14 mouse cellular contexts compared by ENCODE assay signal in genomic region chr2:106747342-106747741, GRCm38 (mm10). TPM values are rescaled to one million over a fixed set of nuclear protein-coding genes. Genes with fewer than 3 reads are reported as not detected.
A peak's percentile ranks its signal among the peaks of the same experiment; 100 is the strongest.
DNase-seq lines count a peak whose midpoint lies in the region; ATAC-seq and TF ChIP-seq lines count a peak whose summit lies in the region.
"Had no signal": no experiment of that assay in that cellular context is flagged by ENCODE, and none has a peak within 500 bp of the region (broad histone marks: within the 10 kb centered on the region; RNA-seq: fewer than 3 reads in every experiment).

No protein-coding gene starts in this region.

- H3K4me1 ChIP-seq in forebrain, embryonic 10.5 days = peaks cover 46% of the 10 kb centered on the region
- peaks cover 11% of the 10 kb centered on the region; the same call in 1 of the 2 replicates for H3K4me1 ChIP-seq in forebrain, embryonic 14.5 days (ENCODE audit: control insufficient read depth, insufficient read depth, low read length)
- no peaks in the 10 kb centered on the region for H3K4me1 ChIP-seq in kidney, postnatal 0 days (replicated peaks; ENCODE audit: insufficient read depth, low read length)
- H3K4me1 ChIP-seq in hindbrain, embryonic 16.5 days (ENCODE audit: control insufficient read depth, insufficient read depth, low read depth, low read length) = no peaks in the 10 kb centered on the region; the same call in none of the 2 replicates

- in situ Hi-C loops in Patski (cut with MboI; ENCODE audit: low pct_unique_long_range_greater_than_20kb) = no loop called here

- WGBS in forebrain, embryonic 10.5 days = 87% methylated on average over 4 of the region's 4 CpGs
- WGBS in forebrain, embryonic 14.5 days = 86% methylated on average over 4 of the region's 4 CpGs
- WGBS in kidney, postnatal 0 days = 44% methylated on average over 4 of the region's 4 CpGs
- 70% methylated on average over 4 of the region's 4 CpGs for WGBS in hindbrain, embryonic 16.5 days

- ATAC-seq in forebrain, embryonic 14.5 days = no peak
- ATAC-seq in kidney, postnatal 0 days (replicated peaks; ENCODE audit: low FRiP score, low read depth) = peak; percentile 77
- peak; percentile 62 for ATAC-seq in Patski
- 0 out of 2 replicates have a peak, but pooled peaks have one; percentile 24 for ATAC-seq in hindbrain, embryonic 16.5 days
- no peak for ATAC-seq in megakaryocyte progenitor cell, adult 5-6 weeks (replicated peaks; ENCODE audit: poor library complexity)

- CTCF ChIA-PET in Patski (lab: Charles Lee) = no interaction called here

- no peaks in the 10 kb centered on the region for H3K9me3 ChIP-seq in forebrain, embryonic 10.5 days
- H3K9me3 ChIP-seq in forebrain, embryonic 14.5 days (replicated peaks; ENCODE audit: control insufficient read depth, low read length) = no peaks in the 10 kb centered on the region
- H3K9me3 ChIP-seq in kidney, postnatal 0 days (replicated peaks; ENCODE audit: low read length) = no peaks in the 10 kb centered on the region
- no peaks in the 10 kb centered on the region for H3K9me3 ChIP-seq in hindbrain, embryonic 16.5 days (ENCODE audit: control insufficient read depth, low read length)

- peaks cover 19% of the 10 kb centered on the region for H3K27me3 ChIP-seq in forebrain, embryonic 10.5 days (ENCODE audit: poor library complexity, severe bottlenecking)
- no peaks in the 10 kb centered on the region for H3K27me3 ChIP-seq in forebrain, embryonic 14.5 days (replicated peaks; ENCODE audit: control insufficient read depth, insufficient read depth, low read length)
- H3K27me3 ChIP-seq in kidney, postnatal 0 days (ENCODE audit: insufficient read depth, low read length) = 0 out of 2 replicates have a peak, but pooled peaks cover 3% of the 10 kb centered on the region
- peaks cover 4% of the 10 kb centered on the region for H3K27me3 ChIP-seq in Patski
- no peaks in the 10 kb centered on the region for H3K27me3 ChIP-seq in hindbrain, embryonic 16.5 days (replicated peaks; ENCODE audit: control insufficient read depth, insufficient read depth, low read length)

- H3K36me3 ChIP-seq in forebrain, embryonic 10.5 days (replicated peaks) = peaks cover 10% of the 10 kb centered on the region
- H3K36me3 ChIP-seq in forebrain, embryonic 14.5 days (ENCODE audit: control insufficient read depth, insufficient read depth, low read length) = peaks cover 14% of the 10 kb centered on the region; the same call in 1 of the 2 replicates
- no peaks in the 10 kb centered on the region for H3K36me3 ChIP-seq in kidney, postnatal 0 days (ENCODE audit: insufficient read depth, low read length)
- H3K36me3 ChIP-seq in hindbrain, embryonic 16.5 days (ENCODE audit: control insufficient read depth, insufficient read depth, low read length) = no peaks in the 10 kb centered on the region

- H3K27ac ChIP-seq in forebrain, embryonic 10.5 days = 0 out of 2 replicates have a peak overlapping the region, but pooled peaks have one; percentile 11
- no peak overlapping the region for H3K27ac ChIP-seq in forebrain, embryonic 14.5 days (ENCODE audit: low read depth, low read length)
- H3K27ac ChIP-seq in kidney, postnatal 0 days = no peak overlapping the region
- H3K27ac ChIP-seq in hindbrain, embryonic 16.5 days (ENCODE audit: low read depth, low read length) = no peak overlapping the region
- H3K27ac ChIP-seq: left cerebral cortex, adult 2 months had no signal

- no peak overlapping the region for H3K4me3 ChIP-seq in forebrain, embryonic 10.5 days
- no peak overlapping the region for H3K4me3 ChIP-seq in forebrain, embryonic 14.5 days (ENCODE audit: low read depth, low read length)
- H3K4me3 ChIP-seq in kidney, postnatal 0 days (replicated peaks; ENCODE audit: low read depth, low read length) = no peak overlapping the region
- no peak overlapping the region for H3K4me3 ChIP-seq in hindbrain, embryonic 16.5 days (ENCODE audit: low read length)
- H3K4me3 ChIP-seq: left cerebral cortex, adult 2 months had no signal

- no peak for TF ChIP-seq CTCF in kidney, postnatal 0 days (IDR thresholded peaks at IDR 0.05; ENCODE audit: low read depth)
- no peak for TF ChIP-seq CTCF in Patski (IDR thresholded peaks at IDR 0.05)

- no peak overlapping the region for H3K9ac ChIP-seq in forebrain, embryonic 14.5 days (ENCODE audit: low read length)
- no peak overlapping the region for H3K9ac ChIP-seq in kidney, postnatal 0 days (ENCODE audit: low read depth, low read length)
- no peak overlapping the region for H3K9ac ChIP-seq in hindbrain, embryonic 16.5 days (ENCODE audit: low read depth, low read length)

- DNase-seq in forebrain, embryonic 10.5 days (ENCODE audit: extremely low spot score, low spot score) = no peak
- DNase-seq in forebrain, embryonic 14.5 days (ENCODE audit: low spot score) = no peak
- DNase-seq in kidney, postnatal 0 days (ENCODE audit: low spot score) = no peak
- no peak for DNase-seq in kidney, adult 8-10 months
- DNase-seq in Patski (ENCODE audit: low read depth, low spot score) = no peak
- DNase-seq in thymus, adult 18-20 months = no peak
- DNase-seq: cerebellum, adult 2 months; heart, postnatal 4 days; lung, postnatal 36 days; thymus, postnatal 14 days had no signal

- POLR2A ChIA-PET in Patski (lab: Charles Lee) = interaction anchor here (0.7 kb wide), 1 partner anchor 8 kb away, joined by 3 read pairs; no protein-coding TSS in a partner anchor

- no peak overlapping the region for H3K4me2 ChIP-seq in forebrain, embryonic 14.5 days (ENCODE audit: low read length)
- no peak overlapping the region for H3K4me2 ChIP-seq in kidney, postnatal 0 days (ENCODE audit: low read length)
- no peak overlapping the region for H3K4me2 ChIP-seq in hindbrain, embryonic 16.5 days (ENCODE audit: low read length)
- H3K4me2 ChIP-seq: liver, embryonic 11.5 days had no signal

RNA-seq across cellular contexts. Expression of gene Mpped2, which starts 54.3 kb away (rescaled TPM):
- 41.6 and 48.8 TPM in 2 replicates for polyA plus RNA-seq in forebrain, embryonic 10.5 days (2016; fragmentation: Nextera tagmentation; extraction: Ambion mirVana)
- 164 and 167 TPM in 2 replicates for polyA plus RNA-seq in forebrain, embryonic 14.5 days (2014; fragmentation: Nextera tagmentation; extraction: Ambion mirVana)
- polyA plus RNA-seq in kidney, postnatal 0 days (2015; fragmentation: Nextera tagmentation; extraction: Ambion mirVana) = 30.4 and 33.2 TPM in 2 replicates
- polyA plus RNA-seq in Patski (2021) = 4.6 TPM
- 112 and 122 TPM in 2 replicates for polyA plus RNA-seq in hindbrain, embryonic 16.5 days (2015; fragmentation: Nextera tagmentation; extraction: Ambion mirVana)
- 0.25 and 1.3 TPM in 2 replicates for total RNA-seq in megakaryocyte progenitor cell, adult 5-6 weeks (2015)
- 0.30 TPM in 1 of 2 replicates, not detected in the other for total RNA-seq in megakaryocyte progenitor cell, adult 5-6 weeks (2017)

Comparison
In these comparisons a context has a peak if more than half of its experiments do, and no peak if none do; other contexts are left out.
1. ATAC-seq: peak in kidney, postnatal 0 days (single experiment), Patski (single experiment) and hindbrain, embryonic 16.5 days (single experiment); none in forebrain, embryonic 14.5 days (single experiment) and megakaryocyte progenitor cell, adult 5-6 weeks (single experiment).